Mouse (Mus musculus): Measurements from ENCODE around the gene Spag16. TPM values are rescaled to one million over a fixed set of nuclear protein-coding genes. Genes with fewer than 3 reads are reported as not detected.

The Spag16 gene
- total RNA-seq (2014; rRNA removed) (1.8 and 4.7 TPM in 2 replicates), polyA plus RNA-seq (2015; fragmentation: Nextera tagmentation; extraction: Ambion mirVana) (2.3 and 2.5 TPM in 2 replicates)

DNA sequence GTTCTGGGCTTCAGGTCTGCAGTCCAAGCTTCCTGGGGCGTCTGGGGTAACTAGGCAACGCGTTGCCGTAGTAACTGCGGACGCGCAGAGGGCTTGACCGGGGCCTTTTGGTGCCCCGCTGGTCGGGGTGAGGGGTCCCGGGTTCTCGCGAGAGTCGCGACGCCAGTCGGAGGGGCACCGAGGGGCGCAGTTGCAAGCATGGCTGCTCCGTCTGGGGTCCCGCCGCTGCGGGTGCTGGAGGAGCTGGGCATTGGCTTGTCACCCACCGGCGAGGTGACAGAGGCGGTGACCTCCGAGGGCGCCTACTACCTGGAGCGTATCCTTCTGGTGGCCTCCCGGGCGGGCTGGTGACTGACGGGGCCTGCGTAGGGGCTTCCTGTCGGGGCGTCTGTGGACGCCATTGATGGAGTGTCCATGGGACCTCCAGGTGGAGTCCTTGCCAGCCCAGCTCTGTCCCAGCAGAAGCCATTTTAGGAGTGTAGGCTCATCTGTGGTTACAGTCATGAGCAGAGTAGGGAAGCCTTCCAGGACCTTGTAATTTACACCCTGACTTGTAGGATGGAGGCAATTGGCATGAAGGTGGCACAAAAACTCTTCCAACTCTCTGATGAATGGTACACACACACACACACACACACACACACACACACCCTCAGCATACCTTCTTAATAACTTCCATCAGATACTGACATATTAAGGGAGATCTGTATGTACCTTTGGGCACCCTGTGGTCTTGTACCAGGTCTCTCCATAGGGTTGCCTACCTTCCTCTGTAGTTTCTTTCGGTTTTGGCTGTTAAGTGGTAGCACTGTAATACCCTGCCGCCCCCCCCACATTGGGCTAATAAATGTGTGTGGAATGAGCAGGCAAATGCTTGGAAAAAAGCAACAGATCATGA, at the start of gene Spag16:
Gene Spag16, plus strand, starts transcription at position 165 of the 898 bp plus-strand sequence.
- Histone ChIP-seq H3K27me3 (ENCODE audit: insufficient read depth, low read length) (no peaks in the 10 kb centered on the region), H3K27ac (ENCODE audit: low read depth, low read length) (no peak within 1 kb of the TSS), H3K4me2 (ENCODE audit: low read depth) (peak within 1 kb of the TSS; percentile 56), H3K9me3 (ENCODE audit: low read length) (no peaks in the 10 kb centered on the region), H3K9ac (peak within 1 kb of the TSS; percentile 43), H3K4me1 (ENCODE audit: insufficient read depth) (no peaks in the 10 kb centered on the region), H3K4me3 (ENCODE audit: low read depth, low read length) (peak within 1 kb of the TSS; percentile 42), H3K36me3 (ENCODE audit: insufficient read depth) (no peaks in the 10 kb centered on the region)
- 8% methylated on average over 38 of the region's 38 CpGs for WGBS
- DNase-seq (peak; percentile 64), ATAC-seq (peak; percentile 94)
- TF ChIP-seq CTCF (IDR thresholded peaks at IDR 0.05; ENCODE audit: low read depth), result no peak

DNA sequence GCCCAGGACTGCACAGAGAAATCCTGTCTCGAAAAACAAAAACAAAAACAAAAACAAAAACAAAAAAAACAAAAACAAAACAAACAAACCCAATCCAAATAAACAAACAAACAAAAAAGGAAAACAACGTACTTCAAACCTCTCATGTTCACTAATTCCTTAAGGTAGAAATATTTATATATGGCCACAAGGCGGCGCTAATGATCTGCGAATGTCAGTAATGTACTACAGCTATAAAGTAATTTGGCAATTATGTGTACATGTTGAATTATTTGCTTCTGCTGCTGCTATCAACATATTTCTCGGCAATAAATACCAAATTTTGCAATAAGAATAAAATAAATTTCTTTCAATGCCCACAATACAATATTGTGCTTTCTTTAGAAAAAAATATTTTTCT, 41.6 kb upstream of the Spag16 start:
- DNase-seq, result peak; percentile 84
- Histone ChIP-seq H3K27ac (ENCODE audit: low read depth, low read length) (no peak overlapping the region), H3K4me3 (ENCODE audit: low read depth, low read length) (no peak overlapping the region), H3K27me3 (ENCODE audit: insufficient read depth, low read length) (no peaks in the 10 kb centered on the region), H3K9ac (no peak overlapping the region), H3K36me3 (ENCODE audit: insufficient read depth) (no peaks in the 10 kb centered on the region), H3K4me2 (ENCODE audit: low read depth) (no peak overlapping the region), H3K4me1 (ENCODE audit: insufficient read depth) (no peaks in the 10 kb centered on the region), H3K9me3 (ENCODE audit: low read length) (no peaks in the 10 kb centered on the region)
- 4% methylated on average over 6 of the region's 6 CpGs for WGBS
- peak; percentile 55; the same call in 1 of the 2 replicates for ATAC-seq
- peak; percentile 82 for TF ChIP-seq CTCF (IDR thresholded peaks at IDR 0.05; ENCODE audit: low read depth)

DNA sequence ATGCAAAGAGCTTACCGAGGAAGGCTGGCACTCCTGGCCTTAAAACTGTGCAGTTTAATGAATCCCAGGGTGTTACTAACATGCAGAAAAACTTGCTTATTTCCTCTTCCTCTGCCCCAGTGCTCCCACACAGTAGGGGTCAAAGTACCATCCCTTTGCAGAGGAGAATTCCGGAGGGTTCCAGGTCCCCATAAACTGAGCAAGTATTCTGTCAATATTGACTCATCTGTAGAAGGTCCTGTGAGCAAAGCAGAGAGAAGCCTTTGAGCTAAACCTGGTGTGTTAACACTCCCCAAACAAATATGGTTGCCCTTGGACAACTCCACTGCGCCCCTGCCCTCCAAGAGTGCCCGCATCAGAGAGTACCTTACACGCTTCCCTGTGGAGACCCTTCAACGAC, 40.1 kb upstream of the Spag16 start:
- no peak for DNase-seq
- Histone ChIP-seq H3K36me3 (ENCODE audit: insufficient read depth) (no peaks in the 10 kb centered on the region), H3K9me3 (ENCODE audit: low read length) (no peaks in the 10 kb centered on the region), H3K27ac (ENCODE audit: low read depth, low read length) (no peak overlapping the region), H3K27me3 (ENCODE audit: insufficient read depth, low read length) (no peaks in the 10 kb centered on the region), H3K4me2 (ENCODE audit: low read depth) (no peak overlapping the region), H3K4me3 (ENCODE audit: low read depth, low read length) (no peak overlapping the region), H3K4me1 (ENCODE audit: insufficient read depth) (peaks cover 4% of the 10 kb centered on the region; the same call in 1 of the 2 replicates), H3K9ac (no peak overlapping the region)
- no peak for TF ChIP-seq CTCF (IDR thresholded peaks at IDR 0.05; ENCODE audit: low read depth)
- WGBS, result 71% methylated on average over 6 of the region's 6 CpGs
- no peak for ATAC-seq

DNA sequence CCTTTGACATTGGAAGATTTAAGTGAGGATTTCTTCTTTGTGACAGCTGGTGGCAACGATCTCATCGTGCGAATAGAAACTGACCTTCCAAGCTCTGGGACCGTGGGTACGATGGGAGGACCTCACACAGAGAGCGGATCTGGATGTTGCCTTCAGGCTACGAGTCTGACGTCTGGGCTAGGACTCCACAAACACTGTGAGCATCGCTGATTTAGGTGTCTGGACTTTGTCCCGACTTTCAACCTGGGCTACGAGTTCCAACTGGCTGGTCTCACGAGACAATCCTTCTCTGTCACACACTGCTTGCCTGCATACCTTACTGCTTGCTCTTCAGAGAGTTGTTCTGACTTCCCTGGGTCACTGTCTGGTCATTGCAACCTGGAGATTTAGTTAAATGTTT, 39.4 kb upstream of the Spag16 start:
- no peak overlapping the region for H3K9ac ChIP-seq
- H3K4me3 ChIP-seq (ENCODE audit: low read depth, low read length), result no peak overlapping the region
- no peak overlapping the region for H3K4me2 ChIP-seq (ENCODE audit: low read depth)
- ATAC-seq (no peak), DNase-seq (no peak)
- H3K27me3 ChIP-seq (ENCODE audit: insufficient read depth, low read length), result no peaks in the 10 kb centered on the region
- peaks cover 4% of the 10 kb centered on the region; the same call in 1 of the 2 replicates for H3K4me1 ChIP-seq (ENCODE audit: insufficient read depth)
- WGBS, result 83% methylated on average over 12 of the region's 12 CpGs
- H3K36me3 ChIP-seq (ENCODE audit: insufficient read depth), result no peaks in the 10 kb centered on the region
- no peaks in the 10 kb centered on the region for H3K9me3 ChIP-seq (ENCODE audit: low read length)
- H3K27ac ChIP-seq (ENCODE audit: low read depth, low read length), result no peak overlapping the region
- TF ChIP-seq CTCF (IDR thresholded peaks at IDR 0.05; ENCODE audit: low read depth), result no peak

DNA sequence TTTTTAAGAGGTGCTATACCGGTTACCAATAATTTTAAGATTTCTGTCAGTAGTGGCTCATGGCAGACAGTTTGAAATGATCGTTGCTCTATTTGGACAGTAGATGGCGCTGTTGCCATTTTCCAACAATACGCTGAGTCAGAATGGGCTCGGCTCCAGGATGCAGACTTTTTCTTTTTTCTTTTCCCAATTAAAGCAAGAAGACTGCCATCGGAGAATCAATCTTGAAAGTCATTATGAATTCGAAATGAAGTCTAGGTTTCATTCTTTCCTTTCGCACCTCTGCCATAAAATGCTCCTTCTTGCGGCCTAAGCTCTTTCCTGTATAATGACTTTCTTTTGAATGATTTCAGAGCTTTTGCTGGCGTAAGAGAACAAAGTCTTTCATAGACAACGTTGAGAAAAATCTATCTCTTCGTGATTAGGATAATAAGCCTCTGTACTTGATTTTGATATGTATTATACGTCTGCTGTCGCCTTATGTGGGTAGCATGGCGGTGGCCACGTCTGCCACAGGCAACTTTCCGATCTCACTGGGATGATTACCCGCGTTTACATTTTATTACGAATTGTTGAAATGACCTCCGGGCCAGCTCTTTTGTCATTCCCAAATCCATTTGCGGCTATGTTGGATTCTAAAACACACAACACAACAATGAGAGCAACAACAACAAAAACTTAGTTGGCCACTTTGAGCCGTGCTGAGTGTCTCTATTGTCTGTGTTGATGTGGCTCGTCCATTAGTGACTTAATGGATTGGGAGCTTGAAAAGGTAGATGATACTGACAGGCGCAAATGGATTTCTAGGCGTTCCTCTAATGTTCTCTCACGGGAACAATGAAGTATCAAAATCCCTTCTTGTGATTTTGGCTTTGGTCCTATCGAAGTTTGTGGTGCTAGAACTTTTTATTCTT, 36.2 kb upstream of the Spag16 start:
- no peaks in the 10 kb centered on the region for H3K9me3 ChIP-seq (ENCODE audit: low read length)
- H3K4me2 ChIP-seq (ENCODE audit: low read depth), result peak overlapping the region; percentile 54
- peak; percentile 87 for TF ChIP-seq CTCF (IDR thresholded peaks at IDR 0.05; ENCODE audit: low read depth)
- peak; percentile 71 for ATAC-seq
- H3K4me1 ChIP-seq (ENCODE audit: insufficient read depth), result peaks cover 4% of the 10 kb centered on the region; the same call in 1 of the 2 replicates
- peak; percentile 95 for DNase-seq
- no peaks in the 10 kb centered on the region for H3K36me3 ChIP-seq (ENCODE audit: insufficient read depth)
- H3K27me3 ChIP-seq (ENCODE audit: insufficient read depth, low read length), result no peaks in the 10 kb centered on the region
- peak overlapping the region; percentile 54 for H3K27ac ChIP-seq (ENCODE audit: low read depth, low read length)
- H3K9ac ChIP-seq, result peak overlapping the region; percentile 41; the same call in 1 of the 2 replicates
- peak overlapping the region; percentile 40 for H3K4me3 ChIP-seq (ENCODE audit: low read depth, low read length)
- WGBS, result 13% methylated on average over 28 of the region's 28 CpGs

DNA sequence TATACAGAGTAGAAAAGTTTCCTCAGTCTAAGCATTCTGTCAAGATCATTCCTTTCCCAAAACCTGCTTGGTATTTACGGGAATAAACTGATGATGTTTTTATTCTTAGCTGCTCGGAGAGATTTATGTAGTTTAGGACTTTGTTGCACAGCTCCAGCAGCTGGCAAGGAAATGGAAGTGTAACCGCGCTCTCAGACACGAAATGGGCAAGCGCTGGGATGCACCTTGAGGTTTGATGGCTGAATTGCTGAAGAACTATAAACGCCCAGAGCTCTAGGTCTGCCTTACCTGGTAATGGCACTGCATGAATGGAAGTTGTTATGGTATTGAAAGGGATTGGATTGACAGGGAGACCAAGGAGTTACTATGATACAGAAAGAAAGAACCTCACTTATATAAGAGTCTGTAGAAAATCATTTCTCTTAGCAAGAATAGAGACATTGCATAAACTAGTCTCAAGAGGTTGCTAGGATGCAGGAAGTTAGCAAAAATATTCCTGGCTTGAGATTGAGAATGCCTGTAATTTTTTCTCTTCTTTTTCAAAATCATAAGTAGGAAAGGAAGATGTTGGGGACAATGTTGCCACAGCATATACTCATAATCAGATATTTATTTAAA, 27.7 kb upstream of the Spag16 start:
- Histone ChIP-seq H3K9me3 (ENCODE audit: low read length) (no peaks in the 10 kb centered on the region), H3K36me3 (ENCODE audit: insufficient read depth) (no peaks in the 10 kb centered on the region), H3K27ac (ENCODE audit: low read depth, low read length) (no peak overlapping the region), H3K4me1 (ENCODE audit: insufficient read depth) (no peaks in the 10 kb centered on the region), H3K27me3 (ENCODE audit: insufficient read depth, low read length) (no peaks in the 10 kb centered on the region), H3K4me3 (ENCODE audit: low read depth, low read length) (no peak overlapping the region), H3K9ac (no peak overlapping the region), H3K4me2 (ENCODE audit: low read depth) (no peak overlapping the region)
- no peak for ATAC-seq
- no peak for TF ChIP-seq CTCF (IDR thresholded peaks at IDR 0.05; ENCODE audit: low read depth)
- WGBS, result 90% methylated on average over 7 of the region's 7 CpGs
- no peak for DNase-seq

Measured in forebrain, postnatal 0 days (tissue).